Mouse (Mus musculus) forebrain, embryonic 11.5 days (tissue): Measurements from ENCODE around the gene Mcts2. TPM values are rescaled to one million over a fixed set of nuclear protein-coding genes. Genes with fewer than 3 reads are reported as not detected.

Experiments
- ATAC-seq: fragments of 200-750 bp; cut with Nextera tagmentation; replicated peaks from 2 replicates; pipeline ENCODE4 v1.8.0; 2017; ENCODE audit warnings: moderate TSS enrichment; ENCODE audit not compliant: low FRiP score
- DNase-seq: peaks from one replicate; pipeline ENCODE4 v3.0.0-alpha.2; 2017; ENCODE audit warnings: low spot score
- H3K27ac ChIP-seq: fragments of 300-500 bp; sonication (generic); 2 replicates; pipeline ENCODE4 v1.5.1; 2014; ENCODE audit warnings: low read depth, low read length
- H3K27me3 ChIP-seq: fragments of 300-500 bp; sonication (generic); 2 replicates; pipeline ENCODE4 v1.6.1; 2014; ENCODE audit warnings: mild to moderate bottlenecking, low read length, mixed read lengths; ENCODE audit not compliant: control insufficient read depth, insufficient read depth
- H3K36me3 ChIP-seq: fragments of 300-500 bp; sonication (generic); 2 replicates; pipeline ENCODE4 v1.6.1; 2014; ENCODE audit warnings: mild to moderate bottlenecking, low read length, moderate library complexity, mixed read lengths; ENCODE audit not compliant: control insufficient read depth, insufficient read depth
- H3K4me1 ChIP-seq: fragments of 300-500 bp; sonication (generic); replicated peaks from 2 replicates; pipeline ENCODE4 v1.6.1; 2014; ENCODE audit warnings: low read length, mixed read lengths; ENCODE audit not compliant: control insufficient read depth, insufficient read depth
- H3K4me2 ChIP-seq: fragments of 300-500 bp; sonication (generic); 2 replicates; pipeline ENCODE4 v1.6.1; 2014; ENCODE audit warnings: low read depth, mild to moderate bottlenecking, low read length, moderate library complexity, mixed read lengths; ENCODE audit not compliant: severe bottlenecking
- H3K4me3 ChIP-seq: fragments of 300-500 bp; sonication (generic); 2 replicates; pipeline ENCODE4 v1.5.1; 2014; ENCODE audit warnings: low read depth, low read length
- H3K9ac ChIP-seq: fragments of 300-500 bp; sonication (generic); 2 replicates; pipeline ENCODE4 v1.6.1; 2014; ENCODE audit warnings: low read length
- H3K9me3 ChIP-seq: fragments of 300-500 bp; sonication (generic); 2 replicates; pipeline ENCODE4 v1.6.1; 2016; ENCODE audit warnings: low read length, mixed read lengths; ENCODE audit not compliant: control insufficient read depth
- WGBS: fragments of 180-500 bp; shearing (Covaris S2); extraction: QIAGEN DNeasy Blood & Tissue Kit; methylation state at CpG from one replicate; pipeline ENCODE4 v1.1.7; 2014; 5-methylcytosine and 5-hydroxymethylcytosine counted together
- polyA plus RNA-seq: library from polyadenylated mRNA; unstranded; fragments of >200 nt; fragmentation: Nextera tagmentation; extraction: Ambion mirVana; gene quantifications from 2 replicates; pipeline ENCODE4 v1.2.1, GENCODE M21; 2014

Gene Mcts2
- polyA plus RNA-seq, 1 experiment from 2014 or later = 37.9 TPM

GRCm38 (mm10) chr2:152705993-152706571, 19.2 kb downstream of the Mcts2 start:
- H3K9ac ChIP-seq = no peak overlapping the region
- no peak overlapping the region for H3K4me3 ChIP-seq
- WGBS = 77% methylated on average over 22 of the region's 22 CpGs
- no peak for DNase-seq
- peaks cover 15% of the 10 kb centered on the region; the same call in 1 of the 2 replicates for H3K36me3 ChIP-seq
- 0 out of 2 replicates have a peak, but pooled peaks have one; percentile 21 for ATAC-seq
- H3K27ac ChIP-seq = peak overlapping the region; percentile 48; the same call in 1 of the 2 replicates
- no peak overlapping the region for H3K4me2 ChIP-seq
- peaks cover 16% of the 10 kb centered on the region; the same call in 1 of the 2 replicates for H3K4me1 ChIP-seq
- H3K9me3 ChIP-seq = no peaks in the 10 kb centered on the region
- no peaks in the 10 kb centered on the region for H3K27me3 ChIP-seq

GRCm38 (mm10) chr2:152707186-152707585, 20.4 kb downstream of the Mcts2 start:
- H3K4me2 ChIP-seq = peak overlapping the region; percentile 80
- ATAC-seq (no peak; the same call in 1 of the 2 replicates), DNase-seq (no peak)
- H3K27me3 ChIP-seq = no peaks in the 10 kb centered on the region
- peak overlapping the region; percentile 41 for H3K4me3 ChIP-seq
- H3K9ac ChIP-seq = peak overlapping the region; percentile 60
- WGBS = 25% methylated on average over 7 of the region's 7 CpGs
- no peaks in the 10 kb centered on the region for H3K9me3 ChIP-seq
- H3K4me1 ChIP-seq = peaks cover 16% of the 10 kb centered on the region; the same call in 1 of the 2 replicates
- H3K36me3 ChIP-seq = peaks cover 8% of the 10 kb centered on the region; the same call in 1 of the 2 replicates
- peak overlapping the region; percentile 79 for H3K27ac ChIP-seq

- DNase-seq (peak; percentile 93), ATAC-seq (peak; percentile 94)
- 7% methylated on average over 31 of the region's 31 CpGs for WGBS
- peak overlapping the region; percentile 79 for H3K27ac ChIP-seq
- H3K4me3 ChIP-seq = peak overlapping the region; percentile 41
- peak overlapping the region; percentile 80 for H3K4me2 ChIP-seq
- H3K9ac ChIP-seq = peak overlapping the region; percentile 60
- H3K9me3 ChIP-seq = no peaks in the 10 kb centered on the region
- peaks cover 8% of the 10 kb centered on the region; the same call in 1 of the 2 replicates for H3K36me3 ChIP-seq
- no peaks in the 10 kb centered on the region for H3K27me3 ChIP-seq
- peaks cover 16% of the 10 kb centered on the region; the same call in 1 of the 2 replicates for H3K4me1 ChIP-seq
Measured at GRCm38 (mm10) chr2:152707627-152708026, 20.8 kb downstream of the Mcts2 start.

GRCm38 (mm10) chr2:152709066-152709465, 22.2 kb downstream of the Mcts2 start:
- H3K4me3 ChIP-seq = no peak overlapping the region
- WGBS = 89% methylated on average over 5 of the region's 5 CpGs
- peaks cover 16% of the 10 kb centered on the region; the same call in 1 of the 2 replicates for H3K4me1 ChIP-seq
- no peak overlapping the region for H3K27ac ChIP-seq
- no peak overlapping the region for H3K4me2 ChIP-seq
- no peaks in the 10 kb centered on the region for H3K9me3 ChIP-seq
- no peak overlapping the region for H3K9ac ChIP-seq
- no peak for DNase-seq
- no peaks in the 10 kb centered on the region for H3K27me3 ChIP-seq
- H3K36me3 ChIP-seq = no peaks in the 10 kb centered on the region; the same call in 1 of the 2 replicates
- ATAC-seq = no peak

- ATAC-seq = no peak
- 80% methylated on average over 6 of the region's 6 CpGs for WGBS
- Histone ChIP-seq H3K36me3 (no peaks in the 10 kb centered on the region), H3K4me2 (no peak overlapping the region), H3K27ac (no peak overlapping the region), H3K9me3 (no peaks in the 10 kb centered on the region), H3K4me1 (peaks cover 6% of the 10 kb centered on the region), H3K9ac (no peak overlapping the region), H3K4me3 (no peak overlapping the region), H3K27me3 (no peaks in the 10 kb centered on the region)
- no peak for DNase-seq
Measured at GRCm38 (mm10) chr2:152716241-152716772, 29.5 kb downstream of the Mcts2 start.

GRCm38 (mm10) chr2:152717652-152718051, 30.8 kb downstream of the Mcts2 start:
- WGBS = 65% methylated on average over 11 of the region's 11 CpGs

GRCm38 (mm10) chr2:152718076-152718475, 31.2 kb downstream of the Mcts2 start:
- Histone ChIP-seq H3K36me3 (no peaks in the 10 kb centered on the region), H3K27me3 (no peaks in the 10 kb centered on the region), H3K9me3 (no peaks in the 10 kb centered on the region), H3K9ac (no peak overlapping the region; the same call in 1 of the 2 replicates), H3K4me1 (peaks cover 6% of the 10 kb centered on the region), H3K4me2 (0 out of 2 replicates have a peak overlapping the region, but pooled peaks have one; percentile 11), H3K27ac (peak overlapping the region; percentile 0; the same call in 1 of the 2 replicates), H3K4me3 (no peak overlapping the region)
- ATAC-seq (peak; percentile 84), DNase-seq (peak; percentile 55)
- 30% methylated on average over 6 of the region's 6 CpGs for WGBS

More at GRCm38 (mm10) chr2:152717652-152718051, 30.8 kb downstream of the Mcts2 start:
- H3K36me3 ChIP-seq = no peaks in the 10 kb centered on the region
- no peak overlapping the region for H3K4me2 ChIP-seq
- H3K4me1 ChIP-seq = peaks cover 6% of the 10 kb centered on the region
- H3K27ac ChIP-seq = peak overlapping the region; percentile 0; the same call in 1 of the 2 replicates
- no peak overlapping the region for H3K4me3 ChIP-seq
- no peaks in the 10 kb centered on the region for H3K9me3 ChIP-seq
- no peaks in the 10 kb centered on the region for H3K27me3 ChIP-seq
- ATAC-seq (no peak), DNase-seq (no peak)
- H3K9ac ChIP-seq = no peak overlapping the region

- peak overlapping the region; percentile 37 for H3K9ac ChIP-seq
- H3K27ac ChIP-seq = no peak overlapping the region
- peak overlapping the region; percentile 9 for H3K4me3 ChIP-seq
- 4% methylated on average over 37 of the region's 37 CpGs for WGBS
- no peaks in the 10 kb centered on the region for H3K36me3 ChIP-seq
- no peaks in the 10 kb centered on the region for H3K9me3 ChIP-seq
- H3K4me2 ChIP-seq = peak overlapping the region; percentile 55
- peak; percentile 83 for ATAC-seq
- peak; percentile 74 for DNase-seq
- peaks cover 2% of the 10 kb centered on the region; the same call in 1 of the 2 replicates for H3K27me3 ChIP-seq
- H3K4me1 ChIP-seq = no peaks in the 10 kb centered on the region
Measured at GRCm38 (mm10) chr2:152723651-152724331, 37.0 kb downstream of the Mcts2 start.
